Mouse (Mus musculus) C2C12 (cell line): ENCODE measurements around the gene Cntnap2. TPM values are rescaled to one million over a fixed set of nuclear protein-coding genes. Genes with fewer than 3 reads are reported as not detected.

ENCODE experiments used
- H3K27me3 ChIP-seq: one replicate; pipeline ENCODE4 v1.6.1; 2011; ENCODE audit not compliant: control insufficient read depth, insufficient read depth, insufficient read length
- H3K36me3 ChIP-seq: one replicate; pipeline ENCODE4 v1.6.1; 2011; ENCODE audit not compliant: control insufficient read depth, insufficient read depth
- H3K4me3 ChIP-seq: one replicate; pipeline ENCODE4 v1.5.1; 2011; ENCODE audit warnings: mild to moderate bottlenecking, control low read depth; ENCODE audit not compliant: poor library complexity, insufficient read depth, severe bottlenecking
- H3K79me2 ChIP-seq: one replicate; pipeline ENCODE4 v1.6.1; 2011; ENCODE audit not compliant: control insufficient read depth, insufficient read depth
- H3K79me3 ChIP-seq: one replicate; pipeline ENCODE4 v1.6.1; 2011; ENCODE audit warnings: low read depth, control low read depth
- H3ac ChIP-seq: one replicate; pipeline ENCODE3; 2011; ENCODE audit warnings: low read depth; ENCODE audit not compliant: control insufficient read depth, insufficient read length
- CEBPB ChIP-seq: IDR thresholded peaks from one replicate; pipeline ENCODE4 v1.6.1; 2011; ENCODE audit warnings: low read depth, mild to moderate bottlenecking, control low read depth, moderate library complexity
- CTCF ChIP-seq: IDR thresholded peaks from one replicate; pipeline ENCODE4 v1.5.1; 2011; ENCODE audit not compliant: control insufficient read depth, insufficient read depth, insufficient read length
- FOSL1 ChIP-seq: IDR thresholded peaks from one replicate; pipeline ENCODE4 v1.8.0; 2011; ENCODE audit warnings: mild to moderate bottlenecking, low read length; ENCODE audit not compliant: poor library complexity, insufficient read depth, severe bottlenecking
- MAX ChIP-seq: IDR thresholded peaks from one replicate; pipeline ENCODE4 v1.6.1; 2011; ENCODE audit warnings: mild to moderate bottlenecking, control low read depth
- MYOD1 ChIP-seq: IDR thresholded peaks from one replicate; pipeline ENCODE4 v1.6.1; 2011; ENCODE audit warnings: low read depth; ENCODE audit not compliant: control insufficient read depth, insufficient read length
- MYOG ChIP-seq: IDR thresholded peaks from one replicate; pipeline ENCODE4 v1.6.1; 2011; ENCODE audit not compliant: control insufficient read depth, insufficient read length; ENCODE audit errors: extremely low read depth
- USF1 ChIP-seq: IDR thresholded peaks from one replicate; pipeline ENCODE4 v1.6.1; 2011; ENCODE audit warnings: low read depth, mild to moderate bottlenecking, control low read depth, moderate library complexity
- polyA plus RNA-seq: library from polyadenylated mRNA; unstranded; fragments of >200 nt; fragmentation: generic; extraction: Trizol; gene quantifications from one replicate; pipeline ENCODE4 v1.2.1, GENCODE M21; 2012; ENCODE audit warnings: missing spikeins

The Cntnap2 gene
- polyA plus RNA-seq, 1 experiment, result 0.02 TPM

GRCm38 (mm10) chr6:45871409-45871992 is 812.3 kb downstream of the Cntnap2 start:
- H3K4me3 ChIP-seq, result no peak overlapping the region
- no peaks in the 10 kb centered on the region for H3K36me3 ChIP-seq
- H3K27me3 ChIP-seq, result no peaks in the 10 kb centered on the region
- TF ChIP-seq USF1 (no peak), CEBPB (no peak), MYOD1 (no peak), CTCF (no peak), FOSL1 (no peak), MYOG (no peak), MAX (no peak)
- H3ac ChIP-seq, result no peak overlapping the region
- no peaks in the 10 kb centered on the region for H3K79me2 ChIP-seq
- no peaks in the 10 kb centered on the region for H3K79me3 ChIP-seq

- H3K79me3 ChIP-seq, result no peaks in the 10 kb centered on the region
- no peaks in the 10 kb centered on the region for H3K27me3 ChIP-seq
- TF ChIP-seq USF1 (no peak), MYOG (no peak), FOSL1 (no peak), CEBPB (no peak), MAX (no peak), CTCF (no peak), MYOD1 (no peak)
- H3ac ChIP-seq, result no peak overlapping the region
- H3K79me2 ChIP-seq, result no peaks in the 10 kb centered on the region
- H3K4me3 ChIP-seq, result no peak overlapping the region
- H3K36me3 ChIP-seq, result no peaks in the 10 kb centered on the region
These were observed 826.3 kb downstream of the Cntnap2 start for GRCm38 (mm10) chr6:45885486-45885885.

GRCm38 (mm10) chr6:45887901-45888300 is 828.7 kb downstream of the Cntnap2 start:
- TF ChIP-seq MAX (no peak), FOSL1 (no peak), CTCF (no peak), MYOD1 (no peak), USF1 (no peak), MYOG (no peak)
- Histone ChIP-seq H3ac (no peak overlapping the region), H3K79me2 (no peaks in the 10 kb centered on the region), H3K27me3 (no peaks in the 10 kb centered on the region), H3K4me3 (no peak overlapping the region), H3K36me3 (no peaks in the 10 kb centered on the region), H3K79me3 (no peaks in the 10 kb centered on the region)

- Histone ChIP-seq H3ac (no peak overlapping the region), H3K4me3 (no peak overlapping the region), H3K36me3 (no peaks in the 10 kb centered on the region), H3K27me3 (no peaks in the 10 kb centered on the region), H3K79me2 (no peaks in the 10 kb centered on the region), H3K79me3 (no peaks in the 10 kb centered on the region)
- TF ChIP-seq FOSL1, result no peak
- TF ChIP-seq CEBPB, result no peak
- no peak for TF ChIP-seq MYOG
- no peak for TF ChIP-seq MYOD1
- TF ChIP-seq MAX, result no peak
- TF ChIP-seq USF1, result no peak
- TF ChIP-seq CTCF, result no peak
These were observed 879.1 kb downstream of the Cntnap2 start for GRCm38 (mm10) chr6:45938263-45938662.

- H3K36me3 ChIP-seq, result no peaks in the 10 kb centered on the region
- no peaks in the 10 kb centered on the region for H3K27me3 ChIP-seq
- no peaks in the 10 kb centered on the region for H3K79me3 ChIP-seq
- H3K79me2 ChIP-seq, result no peaks in the 10 kb centered on the region
- no peak overlapping the region for H3ac ChIP-seq
- no peak overlapping the region for H3K4me3 ChIP-seq
- TF ChIP-seq CTCF, result no peak
These were observed 879.6 kb downstream of the Cntnap2 start for GRCm38 (mm10) chr6:45938775-45939174.

GRCm38 (mm10) chr6:45945144-45945985 is 886.2 kb downstream of the Cntnap2 start:
- no peaks in the 10 kb centered on the region for H3K79me3 ChIP-seq
- H3K27me3 ChIP-seq, result no peaks in the 10 kb centered on the region
- no peaks in the 10 kb centered on the region for H3K79me2 ChIP-seq
- H3K4me3 ChIP-seq, result no peak overlapping the region
- H3K36me3 ChIP-seq, result no peaks in the 10 kb centered on the region
- no peak overlapping the region for H3ac ChIP-seq
- TF ChIP-seq MYOG (no peak), FOSL1 (no peak), CTCF (no peak), USF1 (no peak), MYOD1 (no peak), MAX (no peak), CEBPB (no peak)
